Mouse (Mus musculus) kidney, embryonic 14.5 days (tissue): Measurements from ENCODE around the gene Col6a3. TPM values are rescaled to one million over a fixed set of nuclear protein-coding genes. Genes with fewer than 3 reads are reported as not detected.

Experiments used
- ATAC-seq: fragments of 200-750 bp; cut with Nextera tagmentation; 2 replicates; pipeline ENCODE4 v1.8.0; 2017; ENCODE audit warnings: moderate number of reproducible peaks, mild to moderate bottlenecking, moderate TSS enrichment, moderate library complexity; ENCODE audit not compliant: low FRiP score, low TSS enrichment
- H3K27ac ChIP-seq: fragments of 300-500 bp; sonication (generic); 2 replicates; pipeline ENCODE4 v1.5.1; 2014; ENCODE audit warnings: low read depth, mild to moderate bottlenecking, low read length, moderate library complexity, mixed read lengths
- H3K27me3 ChIP-seq: fragments of 300-500 bp; sonication (generic); 2 replicates; pipeline ENCODE4 v1.6.1; 2014; ENCODE audit warnings: mild to moderate bottlenecking, low read length; ENCODE audit not compliant: control insufficient read depth, insufficient read depth
- H3K36me3 ChIP-seq: fragments of 300-500 bp; sonication (generic); 2 replicates; pipeline ENCODE4 v1.6.1; 2014; ENCODE audit warnings: low read length, mixed read lengths; ENCODE audit not compliant: control insufficient read depth, insufficient read depth
- H3K4me1 ChIP-seq: fragments of 300-500 bp; sonication (generic); 2 replicates; pipeline ENCODE4 v1.6.1; 2014; ENCODE audit warnings: low read length, mixed read lengths; ENCODE audit not compliant: control insufficient read depth, insufficient read depth
- H3K4me2 ChIP-seq: fragments of 300-500 bp; sonication (generic); replicated peaks from 2 replicates; pipeline ENCODE4 v1.6.1; 2014; ENCODE audit warnings: low read depth, mild to moderate bottlenecking, low read length
- H3K4me3 ChIP-seq: fragments of 300-500 bp; sonication (generic); 2 replicates; pipeline ENCODE4 v1.5.1; 2014; ENCODE audit warnings: mild to moderate bottlenecking, low read length
- H3K9ac ChIP-seq: fragments of 300-500 bp; sonication (generic); 2 replicates; pipeline ENCODE4 v1.6.1; 2014; ENCODE audit warnings: low read depth, mild to moderate bottlenecking, low read length, moderate library complexity
- H3K9me3 ChIP-seq: fragments of 300-500 bp; sonication (generic); 2 replicates; pipeline ENCODE4 v1.6.1; 2016; ENCODE audit warnings: low read length; ENCODE audit not compliant: control insufficient read depth
- WGBS: fragments of 180-500 bp; shearing (Covaris S2); extraction: QIAGEN DNeasy Blood & Tissue Kit; methylation state at CpG from one replicate; pipeline ENCODE4 v1.1.7; 2014; 5-methylcytosine and 5-hydroxymethylcytosine counted together
- polyA plus RNA-seq: library from polyadenylated mRNA; unstranded; fragments of >200 nt; fragmentation: Nextera tagmentation; extraction: Ambion mirVana; gene quantifications from 2 replicates; pipeline ENCODE4 v1.2.1, GENCODE M21; 2014

Col6a3 gene
- polyA plus RNA-seq, 1 experiment from 2014 or later: 22.8 TPM

- H3K27ac ChIP-seq: no peak overlapping the region
- H3K4me2 ChIP-seq: no peak overlapping the region
- no peaks in the 10 kb centered on the region for H3K9me3 ChIP-seq
- no peak overlapping the region for H3K9ac ChIP-seq
- H3K4me1 ChIP-seq: peaks cover 4% of the 10 kb centered on the region; the same call in 1 of the 2 replicates
- H3K27me3 ChIP-seq: no peaks in the 10 kb centered on the region
- peak; percentile 57 for ATAC-seq
- H3K4me3 ChIP-seq: no peak overlapping the region
- H3K36me3 ChIP-seq: no peaks in the 10 kb centered on the region
- 30% methylated on average over 8 of the region's 8 CpGs for WGBS
Observed at GRCm38 (mm10) chr1:90750169-90750568, 93.6 kb downstream of the Col6a3 start.

- Histone ChIP-seq H3K27me3 (no peaks in the 10 kb centered on the region), H3K27ac (no peak overlapping the region), H3K36me3 (no peaks in the 10 kb centered on the region), H3K4me1 (peaks cover 4% of the 10 kb centered on the region; the same call in 1 of the 2 replicates), H3K4me2 (no peak overlapping the region), H3K4me3 (no peak overlapping the region), H3K9me3 (no peaks in the 10 kb centered on the region), H3K9ac (no peak overlapping the region)
- ATAC-seq: no peak
- 88% methylated on average over 4 of the region's 4 CpGs for WGBS
Observed at GRCm38 (mm10) chr1:90748544-90748943, 95.2 kb downstream of the Col6a3 start.

GRCm38 (mm10) chr1:90743941-90744386, 99.8 kb downstream of the Col6a3 start:
- WGBS: 3% methylated on average over 14 of the region's 14 CpGs
- ATAC-seq: peak; percentile 90
- Histone ChIP-seq H3K4me3 (peak overlapping the region; percentile 24; the same call in 1 of the 2 replicates), H3K9ac (peak overlapping the region; percentile 40; the same call in 1 of the 2 replicates), H3K27ac (peak overlapping the region; percentile 63), H3K9me3 (no peaks in the 10 kb centered on the region), H3K4me1 (no peaks in the 10 kb centered on the region), H3K4me2 (peak overlapping the region; percentile 39), H3K27me3 (no peaks in the 10 kb centered on the region), H3K36me3 (no peaks in the 10 kb centered on the region)

- 73% methylated on average over 1 of the region's 1 CpGs for WGBS
- ATAC-seq: no peak
Observed at GRCm38 (mm10) chr1:90743445-90743844, 100.3 kb downstream of the Col6a3 start.

GRCm38 (mm10) chr1:90742641-90743040, 101.1 kb downstream of the Col6a3 start:
- Histone ChIP-seq H3K4me1 (no peaks in the 10 kb centered on the region), H3K27me3 (no peaks in the 10 kb centered on the region), H3K9ac (no peak overlapping the region), H3K27ac (no peak overlapping the region), H3K4me2 (no peak overlapping the region), H3K36me3 (no peaks in the 10 kb centered on the region), H3K4me3 (no peak overlapping the region), H3K9me3 (no peaks in the 10 kb centered on the region)
- ATAC-seq: no peak
- WGBS: 72% methylated on average over 7 of the region's 7 CpGs

More at GRCm38 (mm10) chr1:90743445-90743844, 100.3 kb downstream of the Col6a3 start:
- H3K27ac ChIP-seq: peak overlapping the region; percentile 63; the same call in 1 of the 2 replicates
- no peaks in the 10 kb centered on the region for H3K27me3 ChIP-seq
- H3K4me2 ChIP-seq: no peak overlapping the region; the same call in 1 of the 2 replicates
- H3K36me3 ChIP-seq: no peaks in the 10 kb centered on the region
- H3K9me3 ChIP-seq: no peaks in the 10 kb centered on the region
- H3K4me3 ChIP-seq: no peak overlapping the region
- no peaks in the 10 kb centered on the region for H3K4me1 ChIP-seq
- no peak overlapping the region for H3K9ac ChIP-seq

- no peak for ATAC-seq
- Histone ChIP-seq H3K9ac (no peak overlapping the region), H3K9me3 (no peaks in the 10 kb centered on the region), H3K4me1 (no peaks in the 10 kb centered on the region), H3K4me2 (no peak overlapping the region), H3K27ac (no peak overlapping the region), H3K4me3 (no peak overlapping the region), H3K27me3 (no peaks in the 10 kb centered on the region), H3K36me3 (no peaks in the 10 kb centered on the region)
- WGBS: 83% methylated on average over 11 of the region's 11 CpGs
Observed at GRCm38 (mm10) chr1:90740216-90741170, 103.3 kb downstream of the Col6a3 start.

- ATAC-seq: no peak
- 94% methylated on average over 2 of the region's 2 CpGs for WGBS
- Histone ChIP-seq H3K27me3 (no peaks in the 10 kb centered on the region), H3K9ac (no peak overlapping the region), H3K36me3 (no peaks in the 10 kb centered on the region), H3K4me1 (no peaks in the 10 kb centered on the region), H3K4me3 (no peak overlapping the region), H3K27ac (no peak overlapping the region), H3K4me2 (no peak overlapping the region), H3K9me3 (no peaks in the 10 kb centered on the region)
Observed at GRCm38 (mm10) chr1:90738913-90739312, 104.9 kb downstream of the Col6a3 start.

GRCm38 (mm10) chr1:90729466-90729865, 114.3 kb downstream of the Col6a3 start:
- Histone ChIP-seq H3K9me3 (no peaks in the 10 kb centered on the region), H3K4me1 (no peaks in the 10 kb centered on the region), H3K27me3 (no peaks in the 10 kb centered on the region), H3K36me3 (no peaks in the 10 kb centered on the region), H3K9ac (no peak overlapping the region), H3K27ac (no peak overlapping the region), H3K4me2 (no peak overlapping the region), H3K4me3 (no peak overlapping the region)
- WGBS: 85% methylated on average over 3 of the region's 3 CpGs
- ATAC-seq: no peak

- Histone ChIP-seq H3K9me3 (no peaks in the 10 kb centered on the region), H3K27me3 (no peaks in the 10 kb centered on the region), H3K27ac (no peak overlapping the region), H3K4me2 (no peak overlapping the region), H3K9ac (no peak overlapping the region), H3K36me3 (no peaks in the 10 kb centered on the region), H3K4me3 (no peak overlapping the region), H3K4me1 (no peaks in the 10 kb centered on the region)
- ATAC-seq: no peak
Observed at GRCm38 (mm10) chr1:90723754-90724153, 120.0 kb downstream of the Col6a3 start.
